Mouse (Mus musculus): ENCODE results near the gene Scaf4.

GRCm38 (mm10) chr16:90266581-90266980 is 17.7 kb downstream of the Scaf4 start:
- no peak for TF ChIP-seq CTCF (IDR thresholded peaks at IDR 0.05; ENCODE audit: low read depth, low read length)
- no peak for TF ChIP-seq EP300 (IDR thresholded peaks at IDR 0.05; ENCODE audit: insufficient read depth, low read depth, low read length)
- no peak for TF ChIP-seq POLR2A (IDR thresholded peaks at IDR 0.05; ENCODE audit: insufficient read depth, low read length)

Measured in ES-Bruce4 (cell line).